Mouse (Mus musculus) mature B cell (primary cell): ENCODE data around the gene Csrp2.

Experiments used
- in situ Hi-C: fragments of 300-500 bp; cut with MboI; formaldehyde crosslinking; loops from 2 replicates; pipeline ENCODE4 v1.14.3; 2019

Gene Csrp2

GRCm38 (mm10) chr10:110971998-110972397, 52.4 kb downstream of the Csrp2 start:
- in situ Hi-C loops = loop anchor here (10.0 kb wide), 1 partner anchor 177 kb away; no protein-coding TSS in a partner anchor

DNA sequence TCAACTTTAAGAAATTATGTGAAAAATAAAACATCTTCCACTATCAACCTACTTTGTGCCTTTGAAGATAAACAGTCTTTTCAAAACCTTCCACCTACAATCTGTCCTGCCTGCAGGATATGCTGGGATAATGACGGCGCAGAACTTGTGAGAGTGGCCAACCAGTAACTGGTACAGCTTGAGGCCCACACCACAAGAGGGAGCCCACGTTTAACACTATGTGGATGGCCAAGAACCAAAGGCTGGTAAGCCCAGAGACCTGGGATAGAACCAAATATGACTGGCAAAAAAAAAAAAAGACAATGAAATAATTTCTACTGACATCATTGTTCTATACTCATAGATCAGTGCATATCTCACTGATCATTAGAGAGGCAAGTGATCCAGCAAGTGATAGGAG, 54.9 kb downstream of the Csrp2 start:
- in situ Hi-C loops = loop anchor here (10.0 kb wide), 1 partner anchor 180 kb away; no protein-coding TSS in a partner anchor

DNA sequence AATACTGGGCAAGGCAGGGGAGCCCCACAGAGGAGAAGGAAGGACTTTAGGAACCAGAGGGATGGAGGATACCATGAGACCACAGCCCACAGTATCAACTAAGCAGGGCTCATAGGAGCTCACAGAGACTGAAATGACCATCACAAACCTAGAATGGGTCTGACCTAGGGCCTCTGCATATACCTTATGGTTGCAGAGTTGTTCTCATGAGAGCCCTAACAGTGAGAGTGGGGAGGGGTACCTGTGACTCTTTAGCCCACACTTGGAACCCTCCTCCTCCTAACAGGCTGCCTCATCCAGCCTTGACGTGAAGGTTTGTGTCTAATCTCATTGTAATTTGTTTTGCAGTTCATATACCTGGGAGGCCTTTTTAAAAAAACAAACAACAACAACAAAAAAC, 55.3 kb downstream of the Csrp2 start:
- in situ Hi-C loops = loop anchor here (10.0 kb wide), 1 partner anchor 180 kb away; no protein-coding TSS in a partner anchor

DNA sequence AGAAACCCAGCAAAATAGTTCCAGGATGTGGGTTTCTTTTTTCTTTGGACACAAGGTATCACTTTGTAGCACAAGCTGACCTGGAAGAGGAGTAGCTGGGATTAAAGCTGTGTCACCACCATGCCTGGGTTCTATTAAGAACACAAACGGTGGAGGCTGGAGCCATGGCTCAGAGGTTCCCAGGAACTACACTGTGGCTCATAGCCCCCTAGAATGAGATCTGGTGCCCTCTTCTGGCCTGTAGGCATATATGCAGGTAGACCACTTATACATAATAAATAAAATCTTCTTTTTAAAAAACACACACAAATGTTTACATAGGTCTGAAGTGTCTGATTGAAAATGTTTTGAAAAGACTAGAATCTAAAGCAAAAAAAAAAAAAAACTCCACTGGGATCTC, 56.5 kb downstream of the Csrp2 start:
- in situ Hi-C loops = loop anchor here (10.0 kb wide), 1 partner anchor 181 kb away; no protein-coding TSS in a partner anchor

- in situ Hi-C loops = loop anchor here (10.0 kb wide), 1 partner anchor 183 kb away; no protein-coding TSS in a partner anchor
These were observed 57.8 kb downstream of the Csrp2 start for GRCm38 (mm10) chr10:110977379-110977778.

DNA sequence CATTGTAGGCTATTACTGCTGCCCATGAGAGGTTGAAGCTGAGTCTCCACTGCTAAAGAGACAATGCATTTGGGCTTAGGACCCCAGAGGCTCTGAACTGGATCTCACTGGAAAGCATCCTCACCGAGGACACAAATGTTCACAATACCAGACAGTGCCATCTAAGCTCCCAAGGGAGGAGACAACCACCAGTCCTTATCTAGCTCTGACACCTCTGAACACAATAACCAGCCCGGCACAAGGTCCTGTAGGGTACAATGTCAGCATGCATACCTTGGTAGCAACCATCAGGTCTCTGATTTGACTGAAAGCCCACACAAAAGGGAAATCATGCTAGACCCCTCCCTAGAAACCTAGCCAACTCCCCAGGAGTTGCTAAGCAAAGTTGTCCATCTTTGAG, 59.8 kb downstream of the Csrp2 start:
- in situ Hi-C loops = loop anchor here (10.0 kb wide), 1 partner anchor 185 kb away; no protein-coding TSS in a partner anchor

- in situ Hi-C loops = no loop called here
These were observed 60.9 kb downstream of the Csrp2 start for GRCm38 (mm10) chr10:110980441-110980840.

GRCm38 (mm10) chr10:110982771-110983170, 63.2 kb downstream of the Csrp2 start:
- in situ Hi-C loops = no loop called here

DNA sequence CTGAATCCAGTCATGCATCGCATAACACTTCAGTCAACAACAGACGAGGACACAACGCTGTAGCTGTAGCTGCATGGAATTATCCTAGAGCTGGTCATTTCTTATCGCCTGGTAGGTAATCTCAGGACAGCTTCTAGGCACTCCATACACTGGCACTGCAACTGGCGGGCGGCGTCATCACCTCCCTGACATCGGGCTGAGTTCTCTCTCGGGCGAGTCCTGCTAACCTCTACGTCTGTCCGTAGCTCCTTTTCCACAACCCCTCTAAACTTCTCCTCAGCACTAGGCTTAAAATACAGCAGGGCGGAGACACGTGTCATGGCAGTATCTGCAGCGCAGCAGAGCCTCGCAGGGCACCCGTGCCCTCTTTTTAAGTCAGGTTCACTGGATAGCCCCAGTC, 67.1 kb downstream of the Csrp2 start:
- in situ Hi-C loops = no loop called here
